Mouse (Mus musculus) E14TG2a.4 (cell line): ENCODE data around the gene Pla2g5.

Experiments
- H3K27me3 ChIP-seq: 2 replicates; pipeline ENCODE4 v1.6.1; 2014; ENCODE audit warnings: low read length, control low read depth; ENCODE audit not compliant: insufficient read depth
- H3K36me3 ChIP-seq: 2 replicates; pipeline ENCODE4 v1.6.1; 2014; ENCODE audit warnings: low read length, control low read depth; ENCODE audit not compliant: insufficient read depth
- H3K4me1 ChIP-seq: replicated peaks from 2 replicates; pipeline ENCODE4 v1.6.1; 2014; ENCODE audit warnings: low read depth, low read length, control low read depth
- H3K4me3 ChIP-seq: replicated peaks from 2 replicates; pipeline ENCODE4 v1.5.1; 2014; ENCODE audit warnings: mild to moderate bottlenecking, low read length
- H3K9me3 ChIP-seq: 2 replicates; pipeline ENCODE4 v1.6.1; 2014; ENCODE audit warnings: low read length, control low read depth
- CTCF ChIP-seq: conservative IDR thresholded peaks from 2 replicates; pipeline ENCODE4 v1.5.1; 2014; ENCODE audit warnings: low read length
- NANOG ChIP-seq: IDR thresholded peaks from 2 replicates; pipeline ENCODE4 v1.6.1; 2014; ENCODE audit warnings: borderline replicate concordance, low read length, mixed read lengths
- POU5F1 ChIP-seq: IDR thresholded peaks from 2 replicates; pipeline ENCODE4 v1.6.1; 2014; ENCODE audit warnings: low read length, borderline replicate concordance

Gene Pla2g5

GRCm38 (mm10) chr4:138797217-138797570, 66.1 kb downstream of the Pla2g5 start:
- TF ChIP-seq POU5F1 (no peak), CTCF (no peak), NANOG (no peak)
- Histone ChIP-seq H3K9me3 (peaks cover 22% of the 10 kb centered on the region), H3K4me1 (peaks cover 70% of the 10 kb centered on the region)

GRCm38 (mm10) chr4:138796513-138797216, 66.6 kb downstream of the Pla2g5 start:
- peaks cover 74% of the 10 kb centered on the region for H3K4me1 ChIP-seq
- H3K9me3 ChIP-seq: peaks cover 22% of the 10 kb centered on the region
- TF ChIP-seq CTCF (no peak), NANOG (no peak), POU5F1 (no peak)
- no peak overlapping the region for H3K4me3 ChIP-seq
- H3K27me3 ChIP-seq: no peaks in the 10 kb centered on the region
- peaks cover under 1% of the 10 kb centered on the region; the same call in 1 of the 2 replicates for H3K36me3 ChIP-seq

More at GRCm38 (mm10) chr4:138797217-138797570, 66.1 kb downstream of the Pla2g5 start:
- Histone ChIP-seq H3K4me3 (no peak overlapping the region), H3K27me3 (no peaks in the 10 kb centered on the region), H3K36me3 (peaks cover 5% of the 10 kb centered on the region)

GRCm38 (mm10) chr4:138794344-138794743, 68.9 kb downstream of the Pla2g5 start:
- Histone ChIP-seq H3K4me1 (peaks cover 63% of the 10 kb centered on the region), H3K36me3 (no peaks in the 10 kb centered on the region), H3K4me3 (no peak overlapping the region), H3K27me3 (0 out of 2 replicates have a peak, but pooled peaks cover 3% of the 10 kb centered on the region), H3K9me3 (peaks cover 22% of the 10 kb centered on the region)
- TF ChIP-seq NANOG (peak; percentile 94), CTCF (no peak)

- TF ChIP-seq NANOG: no peak
- no peak for TF ChIP-seq POU5F1
- no peak; the same call in 1 of the 2 replicates for TF ChIP-seq CTCF
- peaks cover 5% of the 10 kb centered on the region; the same call in 1 of the 2 replicates for H3K27me3 ChIP-seq
- H3K4me1 ChIP-seq: peaks cover 59% of the 10 kb centered on the region
- H3K36me3 ChIP-seq: no peaks in the 10 kb centered on the region
- H3K9me3 ChIP-seq: peaks cover 22% of the 10 kb centered on the region
- H3K4me3 ChIP-seq: no peak overlapping the region
Observed at GRCm38 (mm10) chr4:138793276-138793675, 70.0 kb downstream of the Pla2g5 start.

- TF ChIP-seq CTCF (no peak), POU5F1 (no peak), NANOG (no peak)
- H3K27me3 ChIP-seq: peaks cover 11% of the 10 kb centered on the region; the same call in 1 of the 2 replicates
- H3K4me1 ChIP-seq: peaks cover 53% of the 10 kb centered on the region
- H3K4me3 ChIP-seq: no peak overlapping the region
- H3K36me3 ChIP-seq: no peaks in the 10 kb centered on the region
- peaks cover 22% of the 10 kb centered on the region for H3K9me3 ChIP-seq
Observed at GRCm38 (mm10) chr4:138792599-138792998, 70.7 kb downstream of the Pla2g5 start.

- peaks cover 42% of the 10 kb centered on the region for H3K4me1 ChIP-seq
- H3K27me3 ChIP-seq: peaks cover 11% of the 10 kb centered on the region; the same call in 1 of the 2 replicates
- no peak overlapping the region for H3K4me3 ChIP-seq
- peaks cover 22% of the 10 kb centered on the region for H3K9me3 ChIP-seq
- H3K36me3 ChIP-seq: no peaks in the 10 kb centered on the region
- no peak for TF ChIP-seq POU5F1
- TF ChIP-seq CTCF: no peak
- no peak for TF ChIP-seq NANOG
Observed at GRCm38 (mm10) chr4:138791452-138791851, 71.8 kb downstream of the Pla2g5 start.

- TF ChIP-seq CTCF (no peak), NANOG (no peak), POU5F1 (no peak)
- H3K4me3 ChIP-seq: no peak overlapping the region
- H3K4me1 ChIP-seq: peaks cover 26% of the 10 kb centered on the region
- H3K36me3 ChIP-seq: no peaks in the 10 kb centered on the region
- no peaks in the 10 kb centered on the region for H3K9me3 ChIP-seq
- H3K27me3 ChIP-seq: peaks cover 11% of the 10 kb centered on the region; the same call in 1 of the 2 replicates
Observed at GRCm38 (mm10) chr4:138788381-138788780, 74.9 kb downstream of the Pla2g5 start.

- no peak overlapping the region for H3K4me3 ChIP-seq
- TF ChIP-seq NANOG (no peak), CTCF (no peak), POU5F1 (no peak)
- no peaks in the 10 kb centered on the region for H3K36me3 ChIP-seq
- H3K9me3 ChIP-seq: no peaks in the 10 kb centered on the region
- H3K4me1 ChIP-seq: peaks cover 19% of the 10 kb centered on the region
- peaks cover 11% of the 10 kb centered on the region; the same call in 1 of the 2 replicates for H3K27me3 ChIP-seq
Observed at GRCm38 (mm10) chr4:138786141-138786540, 77.1 kb downstream of the Pla2g5 start.

- TF ChIP-seq NANOG (no peak), CTCF (peak; percentile 44)
Observed at GRCm38 (mm10) chr4:138785721-138786120, 77.6 kb downstream of the Pla2g5 start.

More at GRCm38 (mm10) chr4:138785721-138786120, 77.6 kb downstream of the Pla2g5 start:
- H3K4me1 ChIP-seq: peaks cover 16% of the 10 kb centered on the region
- H3K4me3 ChIP-seq: no peak overlapping the region
- no peaks in the 10 kb centered on the region for H3K9me3 ChIP-seq
- peaks cover 11% of the 10 kb centered on the region; the same call in 1 of the 2 replicates for H3K27me3 ChIP-seq
- no peaks in the 10 kb centered on the region for H3K36me3 ChIP-seq
